Mouse (Mus musculus) MEL (cell line): ENCODE data around the gene Ezh2. TPM values are rescaled to one million over a fixed set of nuclear protein-coding genes. Genes with fewer than 3 reads are reported as not detected.

Source experiments
- DNase-seq: peaks from one replicate; pipeline ENCODE4 v3.0.0; 2011; ENCODE audit warnings: low read depth, low spot score
- H3K27ac ChIP-seq: 2 replicates; pipeline ENCODE4 v1.5.1; 2012; ENCODE audit warnings: low read depth, mild to moderate bottlenecking, control low read depth, low read length, moderate library complexity; ENCODE audit not compliant: control insufficient read depth
- H3K27me3 ChIP-seq, 2 experiments: fragments of 150-350 bp in 1 of 2; sonication (generic) in 1 of 2; 2 replicates each; pipeline ENCODE4 v1.6.1; 2012; ENCODE audit warnings: low read length in 2 of 2, mild to moderate bottlenecking in 2 of 2, improper control_type of control experiment in 1 of 2, moderate library complexity in 1 of 2; ENCODE audit not compliant: insufficient read depth in 2 of 2, control insufficient read depth in 1 of 2
- H3K36me3 ChIP-seq, 2 experiments: 2 replicates each; pipeline ENCODE4 v1.6.1; 2012 to 2014; ENCODE audit warnings: low read length in 2 of 2, improper control_type of control experiment in 1 of 2, inconsistent platforms in 1 of 2, mild to moderate bottlenecking in 1 of 2; ENCODE audit not compliant: insufficient read depth in 2 of 2, control insufficient read depth in 1 of 2
- H3K4me1 ChIP-seq, 2 experiments: fragments of 150-350 bp in 1 of 2; sonication (generic) in 1 of 2; 2 replicates each; pipeline ENCODE4 v1.6.1; 2012; ENCODE audit warnings: low read length in 2 of 2, improper control_type of control experiment in 1 of 2, mild to moderate bottlenecking in 1 of 2; ENCODE audit not compliant: insufficient read depth in 2 of 2, control insufficient read depth in 1 of 2
- H3K4me3 ChIP-seq, 2 experiments: fragments of 150-350 bp in 1 of 2; sonication (generic) in 1 of 2; 2 replicates each; pipeline ENCODE4 v1.5.1; 2012; ENCODE audit warnings: low read depth in 2 of 2, low read length in 2 of 2, mild to moderate bottlenecking in 2 of 2, moderate library complexity in 2 of 2, control low read depth in 1 of 2, improper control_type of control experiment in 1 of 2; ENCODE audit not compliant: control insufficient read depth in 1 of 2, insufficient read depth in 1 of 2
- H3K79me2 ChIP-seq: 2 replicates; pipeline ENCODE4 v1.6.1; 2012; ENCODE audit warnings: mild to moderate bottlenecking, low read length, moderate library complexity; ENCODE audit not compliant: control insufficient read depth, poor library complexity, insufficient read depth
- H3K9ac ChIP-seq: 2 replicates; pipeline ENCODE4 v1.6.1; 2012; ENCODE audit warnings: low read depth, mild to moderate bottlenecking, control low read depth, low read length, moderate library complexity; ENCODE audit not compliant: control insufficient read depth, poor library complexity, severe bottlenecking
- H3K9me3 ChIP-seq: fragments of 150-350 bp; sonication (generic); replicated peaks from 2 replicates; pipeline ENCODE4 v1.6.1; 2012; ENCODE audit warnings: mild to moderate bottlenecking, low read length, improper control_type of control experiment, moderate library complexity; ENCODE audit not compliant: insufficient read depth
- BHLHE40 ChIP-seq: IDR thresholded peaks from 2 replicates; pipeline ENCODE4 v1.6.1; 2012; ENCODE audit warnings: low read depth, mild to moderate bottlenecking, inconsistent platforms, low read length, improper control_type of control experiment, borderline replicate concordance
- CHD1 ChIP-seq: IDR thresholded peaks from 2 replicates; pipeline ENCODE4 v1.6.1; 2012; ENCODE audit warnings: low read depth, mild to moderate bottlenecking, inconsistent platforms, low read length, improper control_type of control experiment
- CHD2 ChIP-seq: IDR thresholded peaks from 2 replicates; pipeline ENCODE4 v1.6.1; 2011; ENCODE audit warnings: low read length, improper control_type of control experiment
- CTCF ChIP-seq, 3 experiments: IDR thresholded peaks in 2 of 3; conservative IDR thresholded peaks in 1 of 3; 2 replicates each; pipeline ENCODE4 v1.5.1; 2011 to 2012; ENCODE audit warnings: low read length in 3 of 3, low read depth in 2 of 3, mild to moderate bottlenecking in 2 of 3, improper control_type of control experiment in 1 of 3, inconsistent platforms in 1 of 3, mixed read lengths in 1 of 3, moderate library complexity in 1 of 3; ENCODE audit not compliant: control insufficient read depth in 1 of 3, insufficient read depth in 1 of 3, poor library complexity in 1 of 3, severe bottlenecking in 1 of 3
- E2F4 ChIP-seq: IDR thresholded peaks from 2 replicates; pipeline ENCODE4 v1.6.1; 2011; ENCODE audit warnings: low read depth, low read length, improper control_type of control experiment, borderline replicate concordance
- ELF1 ChIP-seq: IDR thresholded peaks from 2 replicates; pipeline ENCODE4 v1.6.1; 2014; ENCODE audit warnings: low read depth, mild to moderate bottlenecking, inconsistent platforms, low read length, improper control_type of control experiment, moderate library complexity
- EP300 ChIP-seq, 2 experiments: IDR thresholded peaks; 2 replicates each; pipeline ENCODE4 v1.6.1; 2011; ENCODE audit warnings: improper control_type of control experiment in 2 of 2, low read length in 2 of 2, low read depth in 1 of 2, mild to moderate bottlenecking in 1 of 2
- GABPA ChIP-seq: IDR thresholded peaks from 2 replicates; pipeline ENCODE4 v1.6.1; 2012; ENCODE audit warnings: low read depth, mild to moderate bottlenecking, inconsistent platforms, low read length, improper control_type of control experiment, moderate library complexity
- GATA1 ChIP-seq: IDR thresholded peaks from 2 replicates; pipeline ENCODE4 v1.6.1; 2011; ENCODE audit warnings: low read depth, low read length, improper control_type of control experiment
- HCFC1 ChIP-seq: IDR thresholded peaks from 2 replicates; pipeline ENCODE4 v1.6.1; 2012; ENCODE audit warnings: low read depth, mild to moderate bottlenecking, inconsistent platforms, low read length, improper control_type of control experiment, moderate library complexity
- JUND ChIP-seq: IDR thresholded peaks from 2 replicates; pipeline ENCODE4 v1.6.1; 2011; ENCODE audit warnings: low read depth, mild to moderate bottlenecking, improper control_type of control experiment, low read length
- MAFK ChIP-seq: IDR thresholded peaks from 2 replicates; pipeline ENCODE4 v1.6.1; 2011; ENCODE audit warnings: low read depth, mild to moderate bottlenecking, low read length, improper control_type of control experiment, borderline replicate concordance
- MAZ ChIP-seq: IDR thresholded peaks from 2 replicates; pipeline ENCODE4 v1.6.1; 2012; ENCODE audit warnings: low read depth, mild to moderate bottlenecking, inconsistent platforms, low read length, improper control_type of control experiment
- MEF2A ChIP-seq: IDR thresholded peaks from 2 replicates; pipeline ENCODE4 v1.6.1; 2014; ENCODE audit warnings: low read depth, mild to moderate bottlenecking, inconsistent platforms, low read length, improper control_type of control experiment; ENCODE audit not compliant: poor library complexity, insufficient replicate concordance, severe bottlenecking; ENCODE audit errors: extremely low read depth
- MXI1 ChIP-seq: IDR thresholded peaks from 2 replicates; pipeline ENCODE4 v1.6.1; 2011; ENCODE audit warnings: mild to moderate bottlenecking, low read depth, low read length, improper control_type of control experiment
- MYB ChIP-seq: IDR thresholded peaks from 2 replicates; pipeline ENCODE4 v1.6.1; 2011; ENCODE audit warnings: mild to moderate bottlenecking, low read depth, low read length, improper control_type of control experiment
- MYC ChIP-seq: IDR thresholded peaks from 2 replicates; pipeline ENCODE4 v1.6.1; 2011; ENCODE audit warnings: low read depth, mild to moderate bottlenecking, low read length, improper control_type of control experiment, moderate library complexity
- NELFE ChIP-seq: IDR thresholded peaks from 2 replicates; pipeline ENCODE4 v1.6.1; 2011; ENCODE audit warnings: low read depth, low read length, improper control_type of control experiment
- NRF1 ChIP-seq: IDR thresholded peaks from 2 replicates; pipeline ENCODE4 v1.6.1; 2014; ENCODE audit warnings: low read depth, mild to moderate bottlenecking, inconsistent platforms, low read length, improper control_type of control experiment, moderate library complexity; ENCODE audit not compliant: poor library complexity, insufficient read depth, severe bottlenecking
- POLR2A ChIP-seq, 2 experiments: IDR thresholded peaks; 2 replicates each; pipeline ENCODE4 v1.6.1; 2011 to 2012; ENCODE audit warnings: low read length in 2 of 2, mild to moderate bottlenecking in 2 of 2, control low read depth in 1 of 2, improper control_type of control experiment in 1 of 2, low read depth in 1 of 2, moderate library complexity in 1 of 2; ENCODE audit not compliant: control insufficient read depth in 1 of 2, insufficient read depth in 1 of 2, poor library complexity in 1 of 2
- POLR2AphosphoS5 ChIP-seq: IDR thresholded peaks from 2 replicates; pipeline ENCODE4 v1.6.1; 2012; ENCODE audit warnings: low read depth, borderline replicate concordance, mild to moderate bottlenecking, inconsistent platforms, low read length, moderate library complexity, mixed read lengths
- RAD21 ChIP-seq: IDR thresholded peaks from 2 replicates; pipeline ENCODE4 v1.6.1; 2011; ENCODE audit warnings: mild to moderate bottlenecking, low read depth, low read length, improper control_type of control experiment
- SIN3A ChIP-seq: IDR thresholded peaks from 2 replicates; pipeline ENCODE4 v1.6.1; 2012; ENCODE audit warnings: low read length, improper control_type of control experiment, inconsistent platforms
- SMC3 ChIP-seq: IDR thresholded peaks from 2 replicates; pipeline ENCODE4 v1.6.1; 2011; ENCODE audit warnings: low read depth, low read length, improper control_type of control experiment
- TAL1 ChIP-seq: IDR thresholded peaks from 2 replicates; pipeline ENCODE4 v1.6.1; 2012; ENCODE audit warnings: mild to moderate bottlenecking, inconsistent platforms, low read length, moderate library complexity, mixed read lengths
- TBP ChIP-seq: IDR thresholded peaks from 2 replicates; pipeline ENCODE4 v1.8.0; 2011; ENCODE audit warnings: low read depth, low read length, improper control_type of control experiment
- TCF12 ChIP-seq: IDR thresholded peaks from 2 replicates; pipeline ENCODE4 v1.6.1; 2014; ENCODE audit warnings: low read depth, mild to moderate bottlenecking, inconsistent platforms, low read length, improper control_type of control experiment, moderate library complexity
- USF1 ChIP-seq: IDR thresholded peaks from 2 replicates; pipeline ENCODE4 v1.6.1; 2014; ENCODE audit warnings: low read depth, mild to moderate bottlenecking, inconsistent platforms, low read length, improper control_type of control experiment, moderate library complexity
- USF2 ChIP-seq, 2 experiments: IDR thresholded peaks; 2 replicates each; pipeline ENCODE4 v1.6.1; 2011 to 2012; ENCODE audit warnings: improper control_type of control experiment in 2 of 2, low read length in 2 of 2, borderline replicate concordance in 1 of 2, inconsistent platforms in 1 of 2, low read depth in 1 of 2, mild to moderate bottlenecking in 1 of 2; ENCODE audit not compliant: insufficient read depth in 1 of 2
- ZKSCAN1 ChIP-seq: IDR thresholded peaks from 2 replicates; pipeline ENCODE4 v1.6.1; 2012; ENCODE audit warnings: low read depth, mild to moderate bottlenecking, inconsistent platforms, low read length, improper control_type of control experiment, moderate library complexity
- ZNF384 ChIP-seq: IDR thresholded peaks from 2 replicates; pipeline ENCODE4 v1.6.1; 2012; ENCODE audit warnings: low read depth, mild to moderate bottlenecking, inconsistent platforms, low read length, improper control_type of control experiment
- polyA plus RNA-seq, 2 experiments: library from polyadenylated mRNA; stranded (reverse) in 1 of 2; unstranded in 1 of 2; fragments of >175 nt in 1 of 2; fragments of >200 nt in 1 of 2; gene quantifications; 2 replicates each; pipeline versions ENCODE4 v1.2.1 to v1.2.4; 2012; ENCODE audit warnings: low replicate concordance in 2 of 2, low read depth in 1 of 2; ENCODE audit not compliant: insufficient read length in 2 of 2, insufficient read depth in 1 of 2, missing spikeins in 1 of 2
- total RNA-seq: library from RNA; depleted of rRNA; stranded (reverse); fragments of 300-350 nt; gene quantifications from 2 replicates; pipeline ENCODE4 v1.2.3, GENCODE M21; 2012

Gene Ezh2
- total and polyA plus RNA-seq, 3 experiments, result 30.9 to 1,353 (median 82.6) TPM

- no peaks in the 10 kb centered on the region for H3K9me3 ChIP-seq
- H3K27ac ChIP-seq, result no peak overlapping the region
- no peak overlapping the region for H3K4me3 ChIP-seq
- no peak for DNase-seq
- H3K36me3 ChIP-seq, result peaks cover 6 to 28% of the 10 kb centered on the region in 2 experiments
- peaks cover 11% of the 10 kb centered on the region; the same call in 1 of the 2 replicates for H3K79me2 ChIP-seq
- no peaks in the 10 kb centered on the region for H3K27me3 ChIP-seq
- H3K9ac ChIP-seq, result no peak overlapping the region
- TF ChIP-seq ZNF384 (no peak), BHLHE40 (no peak), USF2 (IDR thresholded peaks at IDR 0.05; ENCODE audit: borderline replicate concordance in 1 of 2, insufficient read depth in 1 of 2, low read depth in 1 of 2, low read length in 2 of 2) (no peak), MXI1 (no peak)
- H3K4me1 ChIP-seq, result no peaks in the 10 kb centered on the region
Measured at GRCm38 (mm10) chr6:47572887-47573286, 22.3 kb downstream of the Ezh2 start.

- H3K9me3 ChIP-seq, result no peaks in the 10 kb centered on the region
- no peaks in the 10 kb centered on the region for H3K27me3 ChIP-seq
- H3K9ac ChIP-seq, result no peak overlapping the region
- peaks cover 19 to 47% of the 10 kb centered on the region in 2 experiments for H3K36me3 ChIP-seq
- H3K4me3 ChIP-seq, result no peak overlapping the region
- peak overlapping the region; percentile 55 for H3K27ac ChIP-seq
- H3K79me2 ChIP-seq, result peaks cover 7% of the 10 kb centered on the region; the same call in 1 of the 2 replicates
- peaks cover 15 to 21% of the 10 kb centered on the region in 2 experiments for H3K4me1 ChIP-seq
- peak; percentile 85 for DNase-seq
- no peak for TF ChIP-seq POLR2AphosphoS5
- TF ChIP-seq RAD21, result no peak
- TF ChIP-seq MYB, result no peak
- no peak for TF ChIP-seq JUND
- no peak for TF ChIP-seq USF1
- TF ChIP-seq NELFE, result no peak
- TF ChIP-seq MYC, result no peak
- no peak for TF ChIP-seq ZKSCAN1
- TF ChIP-seq MAZ, result no peak
- no peak for TF ChIP-seq SIN3A
- TF ChIP-seq TAL1, result peak; percentile 93
- TF ChIP-seq CHD2, result no peak
- TF ChIP-seq MEF2A, result no peak
- TF ChIP-seq EP300 (IDR thresholded peaks at IDR 0.05; ENCODE audit: low read depth in 1 of 2, low read length in 2 of 2), result peak; percentile 94 to 98
- TF ChIP-seq E2F4, result no peak
- TF ChIP-seq GABPA, result no peak
- no peak for TF ChIP-seq POLR2A (IDR thresholded peaks at IDR 0.05; ENCODE audit: control insufficient read depth in 1 of 2, insufficient read depth in 1 of 2, low read depth in 1 of 2, low read length in 2 of 2, poor library complexity in 1 of 2)
- TF ChIP-seq SMC3, result no peak
- TF ChIP-seq CHD1, result no peak
- TF ChIP-seq MAFK, result peak; percentile 37; the same call in 1 of the 2 replicates
- TF ChIP-seq ZNF384, result no peak
- TF ChIP-seq TCF12, result peak; percentile 95
- TF ChIP-seq GATA1, result peak; percentile 98
- TF ChIP-seq ELF1, result no peak
- no peak for TF ChIP-seq HCFC1
- TF ChIP-seq TBP, result no peak
- TF ChIP-seq NRF1, result no peak
- no peak for TF ChIP-seq CTCF (IDR thresholded peaks at IDR 0.05 in 2 of 3, conservative IDR thresholded peaks at IDR 0.05 in 1 of 3; ENCODE audit: control insufficient read depth in 1 of 3, insufficient read depth in 1 of 3, low read depth in 2 of 3, low read length in 3 of 3, poor library complexity in 1 of 3, severe bottlenecking in 1 of 3)
Measured at GRCm38 (mm10) chr6:47565326-47566035, 29.7 kb downstream of the Ezh2 start.
